In genomic region chr15:96797615-96798270, GRCm38 (mm10) we compare ENCODE assay signal across 10 mouse cellular contexts.
DNase-seq lines count a peak whose midpoint lies in the region; ATAC-seq lines count a peak whose summit lies in the region.
"Had no signal": no experiment of that assay in that cellular context is flagged by ENCODE, and none has a peak within 500 bp of the region (broad histone marks: within the 10 kb centered on the region; RNA-seq: fewer than 3 reads in every experiment).

No protein-coding gene starts in this region.

- H3K4me1 ChIP-seq in embryonic facial prominence, embryonic 12.5 days: no peaks in the 10 kb centered on the region
- H3K4me1 ChIP-seq in embryonic facial prominence, embryonic 10.5 days: peaks cover 10% of the 10 kb centered on the region
- H3K4me1 ChIP-seq in midbrain, embryonic 14.5 days (ENCODE audit: control insufficient read depth, insufficient read depth, low read length): no peaks in the 10 kb centered on the region
- H3K4me1 ChIP-seq in midbrain, embryonic 11.5 days (ENCODE audit: control insufficient read depth, insufficient read depth, low read length): no peaks in the 10 kb centered on the region
- H3K4me1 ChIP-seq in intestine, embryonic 16.5 days (ENCODE audit: control insufficient read depth, insufficient read depth, low read length): peaks cover 9% of the 10 kb centered on the region
- peaks cover 29% of the 10 kb centered on the region for H3K4me1 ChIP-seq in stomach, embryonic 16.5 days (ENCODE audit: control insufficient read depth, insufficient read depth, low read length)
- H3K4me1 ChIP-seq: hindbrain, embryonic 12.5 days had no signal

- 65% methylated on average over 4 of the region's 4 CpGs for WGBS in embryonic facial prominence, embryonic 12.5 days
- WGBS in embryonic facial prominence, embryonic 10.5 days: 92% methylated on average over 4 of the region's 4 CpGs
- 75% methylated on average over 4 of the region's 4 CpGs for WGBS in midbrain, embryonic 14.5 days
- 87% methylated on average over 4 of the region's 4 CpGs for WGBS in midbrain, embryonic 11.5 days
- WGBS in intestine, embryonic 16.5 days: 50% methylated on average over 4 of the region's 4 CpGs
- WGBS in stomach, embryonic 16.5 days: 32% methylated on average over 4 of the region's 4 CpGs

- H3K27ac ChIP-seq in embryonic facial prominence, embryonic 12.5 days: peak overlapping the region; percentile 67
- H3K27ac ChIP-seq in embryonic facial prominence, embryonic 10.5 days (replicated peaks): no peak overlapping the region
- no peak overlapping the region for H3K27ac ChIP-seq in midbrain, embryonic 14.5 days (replicated peaks; ENCODE audit: low read depth, low read length)
- no peak overlapping the region for H3K27ac ChIP-seq in midbrain, embryonic 11.5 days (ENCODE audit: low read depth, low read length)
- H3K27ac ChIP-seq in intestine, embryonic 16.5 days (ENCODE audit: low read length): peak overlapping the region; percentile 65; the same call in 1 of the 2 replicates
- peak overlapping the region; percentile 82 for H3K27ac ChIP-seq in stomach, embryonic 16.5 days (ENCODE audit: low read length)
- H3K27ac ChIP-seq: hindbrain, embryonic 12.5 days had no signal

- no peak overlapping the region for H3K9ac ChIP-seq in embryonic facial prominence, embryonic 12.5 days
- H3K9ac ChIP-seq in midbrain, embryonic 14.5 days (replicated peaks; ENCODE audit: low read length): no peak overlapping the region
- no peak overlapping the region for H3K9ac ChIP-seq in midbrain, embryonic 11.5 days (ENCODE audit: low read length)
- no peak overlapping the region for H3K9ac ChIP-seq in intestine, embryonic 16.5 days (ENCODE audit: low read depth, low read length)
- no peak overlapping the region for H3K9ac ChIP-seq in stomach, embryonic 16.5 days (ENCODE audit: low read length)
- H3K9ac ChIP-seq: hindbrain, embryonic 12.5 days had no signal

- no peak overlapping the region for H3K4me3 ChIP-seq in embryonic facial prominence, embryonic 12.5 days
- no peak overlapping the region for H3K4me3 ChIP-seq in embryonic facial prominence, embryonic 10.5 days
- H3K4me3 ChIP-seq in midbrain, embryonic 14.5 days (replicated peaks; ENCODE audit: low read depth, low read length): no peak overlapping the region
- no peak overlapping the region for H3K4me3 ChIP-seq in midbrain, embryonic 11.5 days (ENCODE audit: low read depth, low read length)
- no peak overlapping the region for H3K4me3 ChIP-seq in intestine, embryonic 16.5 days (ENCODE audit: low read length)
- H3K4me3 ChIP-seq in stomach, embryonic 16.5 days (replicated peaks; ENCODE audit: low read length): no peak overlapping the region
- H3K4me3 ChIP-seq: hindbrain, embryonic 12.5 days; megakaryocyte, embryonic 14.5 days had no signal

- ATAC-seq in embryonic facial prominence, embryonic 12.5 days (ENCODE audit: insufficient number of reproducible peaks, insufficient read depth, low FRiP score, low TSS enrichment): no peak
- ATAC-seq in midbrain, embryonic 14.5 days (ENCODE audit: low FRiP score, low TSS enrichment): no peak
- ATAC-seq in midbrain, embryonic 11.5 days (ENCODE audit: low FRiP score): no peak
- no peak for ATAC-seq in intestine, embryonic 16.5 days
- peak; percentile 30; the same call in 1 of the 2 replicates for ATAC-seq in stomach, embryonic 16.5 days (ENCODE audit: insufficient read depth, low FRiP score)

- H3K4me2 ChIP-seq in embryonic facial prominence, embryonic 12.5 days (replicated peaks): no peak overlapping the region
- H3K4me2 ChIP-seq in midbrain, embryonic 14.5 days (ENCODE audit: low read length): no peak overlapping the region
- no peak overlapping the region for H3K4me2 ChIP-seq in midbrain, embryonic 11.5 days
- no peak overlapping the region for H3K4me2 ChIP-seq in intestine, embryonic 16.5 days (ENCODE audit: low read depth, low read length)
- H3K4me2 ChIP-seq in stomach, embryonic 16.5 days (ENCODE audit: low read depth, low read length): no peak overlapping the region
- H3K4me2 ChIP-seq: hindbrain, embryonic 12.5 days had no signal

- no peak for DNase-seq in embryonic facial prominence, embryonic 10.5 days (ENCODE audit: low spot score)
- DNase-seq in midbrain, embryonic 14.5 days: peak; percentile 58
- DNase-seq in midbrain, embryonic 11.5 days (ENCODE audit: low spot score, missing footprints): no peak
- no peak for DNase-seq in thymus, postnatal 10 days (ENCODE audit: low spot score in 2 of 2)
- no peak for DNase-seq in Muller cell, postnatal 12 days (ENCODE audit: inconsistent ontology term)

- H3K36me3 ChIP-seq in embryonic facial prominence, embryonic 12.5 days: no peaks in the 10 kb centered on the region
- no peaks in the 10 kb centered on the region for H3K36me3 ChIP-seq in embryonic facial prominence, embryonic 10.5 days (replicated peaks)
- no peaks in the 10 kb centered on the region for H3K36me3 ChIP-seq in midbrain, embryonic 14.5 days (ENCODE audit: control insufficient read depth, insufficient read depth, low read length)
- no peaks in the 10 kb centered on the region for H3K36me3 ChIP-seq in midbrain, embryonic 11.5 days (ENCODE audit: control insufficient read depth, insufficient read depth, low read length)
- no peaks in the 10 kb centered on the region for H3K36me3 ChIP-seq in intestine, embryonic 16.5 days (ENCODE audit: control insufficient read depth, insufficient read depth, low read length)
- no peaks in the 10 kb centered on the region for H3K36me3 ChIP-seq in stomach, embryonic 16.5 days (ENCODE audit: control insufficient read depth, insufficient read depth, low read length)
- H3K36me3 ChIP-seq: hindbrain, embryonic 12.5 days had no signal

- no peaks in the 10 kb centered on the region for H3K27me3 ChIP-seq in embryonic facial prominence, embryonic 12.5 days
- no peaks in the 10 kb centered on the region for H3K27me3 ChIP-seq in embryonic facial prominence, embryonic 10.5 days (replicated peaks; ENCODE audit: low read depth, poor library complexity, severe bottlenecking)
- no peaks in the 10 kb centered on the region for H3K27me3 ChIP-seq in midbrain, embryonic 14.5 days (ENCODE audit: control insufficient read depth, insufficient read depth, low read length)
- no peaks in the 10 kb centered on the region for H3K27me3 ChIP-seq in midbrain, embryonic 11.5 days (ENCODE audit: control insufficient read depth, insufficient read depth, low read length)
- H3K27me3 ChIP-seq in intestine, embryonic 16.5 days (replicated peaks; ENCODE audit: control insufficient read depth, insufficient read depth, low read length): no peaks in the 10 kb centered on the region
- no peaks in the 10 kb centered on the region for H3K27me3 ChIP-seq in stomach, embryonic 16.5 days (ENCODE audit: control insufficient read depth, insufficient read depth, low read length)
- H3K27me3 ChIP-seq: hindbrain, embryonic 12.5 days; megakaryocyte, embryonic 14.5 days had no signal

- H3K9me3 ChIP-seq in embryonic facial prominence, embryonic 12.5 days: no peaks in the 10 kb centered on the region
- no peaks in the 10 kb centered on the region for H3K9me3 ChIP-seq in embryonic facial prominence, embryonic 10.5 days
- H3K9me3 ChIP-seq in midbrain, embryonic 14.5 days (ENCODE audit: control insufficient read depth, low read length): no peaks in the 10 kb centered on the region
- H3K9me3 ChIP-seq in midbrain, embryonic 11.5 days (ENCODE audit: control insufficient read depth, low read length): no peaks in the 10 kb centered on the region
- H3K9me3 ChIP-seq in intestine, embryonic 16.5 days (ENCODE audit: control insufficient read depth, low read length): no peaks in the 10 kb centered on the region
- no peaks in the 10 kb centered on the region for H3K9me3 ChIP-seq in stomach, embryonic 16.5 days (replicated peaks; ENCODE audit: control insufficient read depth, low read length)
- H3K9me3 ChIP-seq: hindbrain, embryonic 12.5 days; megakaryocyte, embryonic 14.5 days had no signal

Comparison
In these comparisons a context has a peak if more than half of its experiments do, and no peak if none do; other contexts are left out.
1. H3K27ac ChIP-seq: peak in embryonic facial prominence, embryonic 12.5 days (single experiment), intestine, embryonic 16.5 days (single experiment) and stomach, embryonic 16.5 days (single experiment); none in embryonic facial prominence, embryonic 10.5 days (single experiment), midbrain, embryonic 14.5 days (single experiment) and midbrain, embryonic 11.5 days (single experiment).